Mouse (Mus musculus) gastrocnemius, postnatal 36 days (tissue): Measurements from ENCODE around the gene Ints7. TPM values are rescaled to one million over a fixed set of nuclear protein-coding genes. Genes with fewer than 3 reads are reported as not detected.

Experiments
- DNase-seq, 2 experiments: peaks; one replicate each; pipeline ENCODE4 v3.0.0; 2022
- intact Hi-C: fragments of 180-260 bp; cut with DNase I; formaldehyde crosslinking; loops from one replicate; pipeline ENCODE4 v1.15.1; 2025
- total RNA-seq, 2 experiments: library from RNA; stranded (reverse); gene quantifications; 2 replicates each; pipeline ENCODE4 v1.2.3; 2021

The Ints7 gene
- total RNA-seq, 2 experiments from 2014 or later = 4.9 to 5.7 TPM

GRCm38 (mm10) chr1:191581641-191582040 is 6.2 kb downstream of the Ints7 start:
- intact Hi-C loops = no loop called here
- no peak for DNase-seq

DNA sequence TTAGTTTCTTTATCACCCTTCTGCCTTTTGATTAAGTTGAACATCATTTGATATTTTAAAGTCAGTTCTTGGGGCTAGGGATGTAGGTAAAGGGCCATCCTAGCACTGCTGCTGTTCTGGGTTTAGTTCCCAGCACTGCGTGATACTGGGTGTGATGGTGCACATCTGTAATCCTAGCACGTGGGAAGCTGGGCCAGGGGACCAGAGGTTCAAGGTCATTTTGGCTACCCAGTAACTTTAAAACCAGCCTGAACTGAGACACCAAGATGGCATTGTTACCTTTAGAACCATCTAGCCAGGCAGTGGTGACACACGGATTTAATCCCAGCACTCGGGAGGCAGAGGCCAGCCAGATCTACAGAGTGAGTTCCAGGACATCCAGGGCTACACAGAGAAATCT is 8.4 kb downstream of the Ints7 start:
- no peak for DNase-seq
- intact Hi-C loops = no loop called here

DNA sequence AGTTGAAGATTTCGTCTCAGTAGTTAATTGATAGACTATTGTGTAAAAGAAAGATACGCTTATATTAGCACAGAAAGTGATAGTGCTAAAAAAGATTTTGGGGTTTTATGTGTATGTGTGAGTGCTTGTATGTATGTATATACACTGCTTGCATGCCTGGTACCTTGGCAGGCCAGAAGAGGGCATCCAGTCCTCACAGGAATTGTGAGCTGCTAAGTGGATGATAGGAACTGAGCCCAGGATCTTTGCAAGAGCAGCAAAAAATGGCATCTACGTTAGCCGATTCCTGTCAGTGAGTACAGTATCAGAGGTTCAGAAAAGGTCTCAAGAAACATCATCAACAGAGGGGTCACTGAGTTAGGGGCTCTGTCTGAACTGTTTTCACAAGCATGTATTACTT is 9.0 kb downstream of the Ints7 start:
- DNase-seq = no peak
- intact Hi-C loops = no loop called here

DNA sequence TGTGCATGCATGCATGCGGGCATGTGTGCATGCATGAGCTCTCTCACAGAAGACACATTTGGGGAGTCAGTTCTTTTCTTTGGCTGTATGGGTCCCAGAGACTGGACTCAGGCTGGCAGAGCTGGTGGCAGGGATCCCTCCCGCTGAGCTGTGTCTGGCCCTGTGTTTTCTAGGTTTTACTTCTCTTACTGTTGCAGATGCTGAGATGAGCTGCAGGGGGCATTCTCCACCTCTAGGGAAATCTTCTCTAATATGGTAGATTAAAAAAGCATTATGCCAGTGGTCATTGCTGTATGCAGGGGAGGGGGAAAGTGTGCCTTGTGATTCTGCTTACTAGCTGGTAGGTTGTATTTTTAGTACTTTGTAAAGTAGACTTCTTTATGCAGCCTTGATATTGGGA is 10.3 kb downstream of the Ints7 start:
- intact Hi-C loops = no loop called here

GRCm38 (mm10) chr1:191587062-191587461 is 11.6 kb downstream of the Ints7 start:
- no peak for DNase-seq
- intact Hi-C loops = no loop called here

More for the DNA sequence above, 10.3 kb downstream of the Ints7 start:
- no peak for DNase-seq

DNA sequence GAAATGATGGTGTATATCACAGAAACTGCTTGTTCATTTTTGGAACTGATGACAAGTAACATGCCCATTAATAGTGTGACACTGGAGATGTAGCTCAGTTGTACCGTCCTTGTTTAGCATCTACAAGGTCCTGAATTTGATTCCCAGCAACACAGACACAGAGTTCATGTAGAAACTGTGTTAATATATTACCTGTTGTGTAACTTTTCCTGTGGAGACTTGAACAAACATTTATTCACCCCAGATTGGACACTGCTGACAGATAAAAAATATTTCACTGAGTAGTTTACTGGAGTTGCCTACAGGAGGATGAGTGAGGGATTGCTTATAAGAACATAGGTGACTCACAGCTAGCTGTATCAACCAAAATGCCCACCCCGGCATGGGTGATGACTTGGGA is 13.3 kb downstream of the Ints7 start:
- intact Hi-C loops = no loop called here

DNA sequence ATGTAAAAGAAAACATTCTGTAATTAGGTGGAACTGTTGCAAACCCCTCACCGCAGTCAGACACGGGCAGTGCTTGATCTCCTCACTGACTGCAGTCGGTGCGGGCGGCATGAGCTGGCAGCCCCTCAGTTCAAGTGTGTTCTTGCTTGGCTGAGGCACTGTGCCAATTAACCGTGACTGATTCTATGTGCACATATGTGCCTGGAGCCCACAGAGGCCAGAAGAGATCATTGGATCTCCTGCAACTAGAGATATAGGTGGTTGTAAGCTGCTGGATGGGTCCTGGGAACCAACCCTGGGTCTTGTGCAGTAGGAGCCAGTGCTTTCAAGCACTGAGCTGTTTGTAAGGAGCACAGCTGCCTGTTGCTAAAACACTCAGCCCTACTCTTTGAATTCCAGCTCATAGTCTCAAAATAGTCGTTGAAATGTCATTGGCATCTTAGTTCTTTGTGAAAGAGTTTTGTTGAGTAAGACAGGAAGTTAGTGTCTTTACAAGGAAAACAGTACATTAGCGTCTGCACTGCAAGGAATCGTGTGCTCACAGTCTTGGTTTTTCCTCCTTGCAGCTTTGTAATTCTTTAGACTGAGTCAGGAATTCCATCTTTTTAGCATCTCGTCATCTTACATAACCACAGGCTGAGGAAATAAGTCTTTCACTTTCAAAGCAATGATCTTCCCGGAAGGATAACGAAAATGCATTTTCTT is 16.7 kb downstream of the Ints7 start:
- no peak for DNase-seq
- intact Hi-C loops = no loop called here

More for the DNA sequence above, 13.3 kb downstream of the Ints7 start:
- no peak for DNase-seq

DNA sequence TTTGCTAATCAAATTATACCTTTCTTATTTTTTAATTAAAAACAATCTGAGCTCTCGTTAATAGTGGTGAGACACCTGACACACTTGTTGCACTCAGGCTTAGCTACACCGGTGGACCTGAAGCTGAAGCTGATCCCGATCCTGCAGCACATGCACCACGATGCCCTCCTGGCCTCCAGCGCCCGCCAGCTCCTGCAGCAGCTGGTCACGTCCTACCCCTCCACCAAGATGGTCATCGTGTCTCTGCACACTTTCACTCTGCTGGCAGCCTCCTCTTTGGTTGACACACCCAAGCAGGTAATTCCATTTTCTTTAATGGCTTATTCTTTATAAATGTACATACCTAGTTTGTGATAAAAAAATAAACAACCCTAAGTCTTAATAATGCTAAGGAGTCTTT is 20.6 kb downstream of the Ints7 start:
- intact Hi-C loops = no loop called here

GRCm38 (mm10) chr1:191599210-191599609 is 23.8 kb downstream of the Ints7 start:
- intact Hi-C loops = no loop called here
- DNase-seq = no peak

More for the DNA sequence above, 20.6 kb downstream of the Ints7 start:
- DNase-seq = no peak

GRCm38 (mm10) chr1:191604690-191605089 is 29.3 kb downstream of the Ints7 start:
- intact Hi-C loops = no loop called here
- no peak for DNase-seq

DNA sequence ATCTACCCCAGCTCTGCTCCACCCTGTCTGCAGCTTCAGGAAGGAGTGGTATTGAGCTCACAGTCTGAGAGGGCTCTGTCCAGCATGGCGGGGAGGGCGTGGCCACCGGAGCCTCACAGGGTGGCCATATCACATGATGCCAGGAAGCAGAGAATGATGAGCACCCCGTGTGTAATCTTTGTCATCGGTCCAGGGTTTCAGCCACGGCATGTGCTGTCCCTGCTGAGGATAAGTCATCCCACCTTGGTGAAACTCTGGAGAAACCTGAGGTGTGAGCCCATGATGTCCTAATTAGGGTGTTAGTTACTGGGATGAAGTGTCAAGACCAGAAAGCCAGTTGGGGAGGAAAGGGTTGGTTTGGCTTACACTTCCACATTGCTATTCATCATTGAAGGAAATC is 33.6 kb downstream of the Ints7 start:
- no peak for DNase-seq
- intact Hi-C loops = no loop called here

DNA sequence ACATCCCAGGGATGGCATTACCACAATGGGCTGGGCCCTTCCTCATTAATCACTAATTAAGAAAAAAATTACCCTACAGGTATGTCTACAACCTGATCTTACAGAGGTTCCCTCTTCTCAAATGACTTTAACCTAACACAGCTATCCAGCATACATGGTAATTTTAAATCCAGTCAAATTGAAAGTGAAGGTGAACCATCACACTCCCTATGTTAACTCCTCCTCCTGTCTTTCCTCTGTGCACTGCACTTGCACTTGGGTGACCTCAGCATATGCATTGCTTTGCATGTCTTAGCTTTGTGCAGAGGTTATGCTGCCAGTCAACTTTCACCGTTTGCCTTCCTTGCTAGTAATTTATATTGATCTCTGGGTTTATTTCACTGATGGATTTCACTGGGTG is 34.1 kb downstream of the Ints7 start:
- intact Hi-C loops = no loop called here
- no peak for DNase-seq

DNA sequence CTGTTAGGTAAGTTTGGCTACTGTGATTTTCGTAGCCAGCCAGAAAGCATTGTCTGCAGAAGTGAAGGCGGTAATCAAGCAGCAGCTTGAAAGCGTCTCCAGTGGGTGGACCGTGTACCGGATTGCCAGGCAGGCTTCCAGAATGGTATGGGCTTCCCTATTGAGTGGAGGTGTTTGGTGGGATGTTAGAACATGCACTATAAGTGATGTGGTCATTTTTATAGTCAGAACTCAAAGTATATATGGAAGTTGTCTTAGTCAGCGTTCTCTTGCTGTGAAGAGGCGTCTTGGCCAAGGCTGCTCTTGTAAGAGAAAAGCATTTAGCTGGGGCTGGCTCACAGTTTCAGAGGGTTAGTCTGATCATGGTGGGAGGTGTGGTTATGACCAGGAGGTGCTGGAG is 34.9 kb downstream of the Ints7 start:
- DNase-seq = no peak
- intact Hi-C loops = no loop called here

- no peak for DNase-seq
- intact Hi-C loops = no loop called here
Observed at GRCm38 (mm10) chr1:191611686-191612085, 36.2 kb downstream of the Ints7 start.

DNA sequence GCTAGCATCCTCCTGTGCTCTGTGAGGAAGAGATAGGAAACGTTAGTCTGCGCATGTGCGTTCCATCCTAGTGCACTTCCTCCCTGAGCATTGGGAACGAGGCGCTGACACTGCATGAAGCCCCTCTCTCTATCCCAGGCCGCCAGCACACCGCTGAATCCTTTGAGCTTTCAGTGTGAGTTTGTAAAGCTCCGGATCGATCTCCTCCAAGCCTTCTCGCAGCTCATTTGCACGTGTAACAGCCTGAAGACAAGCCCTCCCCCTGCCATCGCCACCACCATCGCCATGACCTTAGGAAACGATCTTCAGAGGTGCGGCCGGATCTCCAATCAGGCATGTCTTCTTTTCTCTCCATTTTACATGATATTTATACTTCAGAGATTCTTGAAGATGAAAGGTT is 37.4 kb downstream of the Ints7 start:
- intact Hi-C loops = no loop called here
- no peak for DNase-seq

DNA sequence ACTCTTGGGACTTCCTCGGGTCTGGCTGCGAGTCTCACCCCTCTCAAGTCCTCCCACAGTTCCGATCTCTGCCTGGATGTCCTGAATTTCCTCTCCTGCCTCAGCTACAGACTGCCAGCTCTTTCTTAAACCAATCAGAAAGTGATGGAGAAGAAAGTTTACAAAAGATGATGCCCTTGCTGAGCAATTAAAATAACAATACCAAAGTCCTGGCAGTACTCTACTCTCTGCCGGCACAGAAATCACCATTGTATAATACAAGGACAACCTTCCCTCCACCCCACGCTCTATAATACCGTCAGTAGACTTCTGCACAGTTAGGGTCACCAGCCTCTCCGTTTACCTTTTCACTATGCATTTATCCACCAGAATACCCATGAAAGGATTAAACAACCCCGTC is 40.8 kb downstream of the Ints7 start:
- DNase-seq = no peak
- intact Hi-C loops = no loop called here

GRCm38 (mm10) chr1:191617589-191617988 is 42.2 kb downstream of the Ints7 start:
- no peak for DNase-seq
- intact Hi-C loops = no loop called here

- DNase-seq = no peak
- intact Hi-C loops = no loop called here
Observed at GRCm38 (mm10) chr1:191618067-191618766, 42.8 kb downstream of the Ints7 start.

- no peak for DNase-seq
- intact Hi-C loops = no loop called here
Observed at GRCm38 (mm10) chr1:191621096-191621495, 45.7 kb downstream of the Ints7 start.

GRCm38 (mm10) chr1:191622801-191623200 is 47.4 kb downstream of the Ints7 start:
- peak in 1 of 2 experiments; percentile 17 for DNase-seq
- intact Hi-C loops = no loop called here

DNA sequence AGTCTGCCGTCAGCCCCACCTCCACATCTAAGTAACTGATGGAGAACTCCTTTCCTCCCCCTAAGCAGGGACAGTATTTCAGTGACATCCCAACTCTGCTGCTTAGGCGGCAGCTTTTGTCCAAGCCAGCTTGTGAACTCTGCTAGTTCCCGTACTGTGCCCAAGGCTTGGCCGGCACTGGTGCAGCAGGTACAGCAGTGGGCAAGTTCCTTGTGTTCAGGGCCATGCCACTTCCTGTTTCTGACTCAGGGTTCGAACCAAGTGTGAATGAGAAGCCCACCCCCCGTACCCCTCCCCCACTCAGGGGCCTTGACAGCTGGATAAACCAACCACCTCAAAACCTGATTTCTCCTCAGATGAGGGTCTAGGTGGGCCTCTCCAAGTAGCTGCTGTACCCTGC is 49.1 kb downstream of the Ints7 start:
- no peak for DNase-seq
- intact Hi-C loops = no loop called here

DNA sequence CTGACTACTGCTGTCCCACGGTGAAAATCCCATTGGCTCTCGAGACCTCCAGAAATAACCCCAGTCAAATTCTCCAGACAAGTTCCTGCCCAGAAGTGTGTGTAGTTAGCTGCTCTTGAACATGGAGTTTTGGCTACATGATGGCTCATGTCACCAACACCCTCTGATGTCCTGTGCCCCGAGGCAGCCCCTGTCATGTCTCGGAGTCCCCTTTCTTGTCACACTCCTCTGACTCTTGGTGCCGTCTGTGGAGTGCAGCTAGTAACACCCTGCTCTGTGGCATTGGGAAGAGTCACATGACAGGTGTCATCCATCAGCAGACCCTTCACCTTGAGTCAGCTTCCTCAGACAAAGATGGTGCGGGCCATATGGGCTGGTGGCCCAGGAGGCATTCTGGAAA is 49.6 kb downstream of the Ints7 start:
- intact Hi-C loops = loop anchor here (5.0 kb wide), 1 partner anchor 92 kb away; the partner anchor contains the start of gene Lpgat1
- no peak for DNase-seq
